Mouse (Mus musculus): ENCODE results near the gene Krt75. TPM values are rescaled to one million over a fixed set of nuclear protein-coding genes. Genes with fewer than 3 reads are reported as not detected.
"Not testable (repeated sequence)": the region's sequence is repeated elsewhere in the genome, so short reads cannot be mapped to it uniquely, and the experiment has no call there.

Gene Krt75
- polyA plus RNA-seq, 1 experiment from 2014 or later: not detected

DNA sequence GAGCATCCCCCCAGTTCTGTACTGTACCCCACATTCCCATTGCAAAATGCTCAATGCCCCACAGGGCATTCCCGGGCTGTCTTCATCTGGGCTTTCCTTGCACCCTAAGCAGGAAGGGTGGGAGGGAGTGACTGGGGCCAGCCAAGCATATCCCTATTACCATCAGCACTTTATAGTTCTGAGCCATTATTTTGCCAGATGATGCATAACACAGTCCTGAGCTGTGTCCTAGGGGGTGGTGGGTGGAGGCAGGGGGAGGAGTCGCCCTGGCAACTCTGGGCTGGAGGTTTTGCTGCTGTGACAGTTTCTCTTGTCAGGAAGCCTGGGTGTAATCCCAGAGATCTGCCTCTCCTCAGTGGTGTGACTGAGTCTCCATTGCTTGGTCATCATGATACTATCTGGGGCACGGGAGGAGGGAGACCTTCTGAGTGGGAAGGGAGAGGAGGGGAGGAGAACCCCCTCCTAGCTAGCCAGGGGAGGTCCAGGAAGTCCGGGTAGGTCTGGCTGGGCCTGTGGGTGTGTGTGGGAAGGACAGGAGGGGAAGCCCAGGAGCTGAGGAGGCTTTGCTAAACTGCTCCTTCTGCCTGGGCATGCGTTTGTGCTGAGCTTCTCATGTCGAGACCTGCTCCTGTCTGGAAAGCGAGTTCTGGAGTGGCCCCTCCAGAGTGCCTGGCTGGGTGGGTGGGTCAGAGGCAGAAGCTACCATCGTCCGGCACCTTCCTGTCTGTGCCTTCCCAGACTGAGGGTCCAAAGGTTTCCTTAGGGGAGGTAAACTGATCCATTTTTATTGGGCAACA, 37.5 kb downstream of the Krt75 start:
- Histone ChIP-seq H3K27ac (ENCODE audit: low read depth, low read length) (no peak overlapping the region), H3K4me2 (ENCODE audit: low read depth) (no peak overlapping the region), H3K9me3 (ENCODE audit: control insufficient read depth, low read length) (no peaks in the 10 kb centered on the region), H3K4me3 (ENCODE audit: low read depth, low read length) (no peak overlapping the region), H3K4me1 (ENCODE audit: control insufficient read depth, insufficient read depth, low read length) (no peaks in the 10 kb centered on the region; the same call in 1 of the 2 replicates), H3K27me3 (ENCODE audit: control insufficient read depth, insufficient read depth, low read length) (no peaks in the 10 kb centered on the region), H3K9ac (ENCODE audit: low read length) (no peak overlapping the region), H3K36me3 (ENCODE audit: control insufficient read depth, insufficient read depth, low read length) (no peaks in the 10 kb centered on the region)
- ATAC-seq (ENCODE audit: insufficient read depth, low FRiP score, low TSS enrichment) (no peak), DNase-seq (ENCODE audit: low spot score) (no peak)
- WGBS: 71% methylated on average over 9 of the region's 9 CpGs

DNA sequence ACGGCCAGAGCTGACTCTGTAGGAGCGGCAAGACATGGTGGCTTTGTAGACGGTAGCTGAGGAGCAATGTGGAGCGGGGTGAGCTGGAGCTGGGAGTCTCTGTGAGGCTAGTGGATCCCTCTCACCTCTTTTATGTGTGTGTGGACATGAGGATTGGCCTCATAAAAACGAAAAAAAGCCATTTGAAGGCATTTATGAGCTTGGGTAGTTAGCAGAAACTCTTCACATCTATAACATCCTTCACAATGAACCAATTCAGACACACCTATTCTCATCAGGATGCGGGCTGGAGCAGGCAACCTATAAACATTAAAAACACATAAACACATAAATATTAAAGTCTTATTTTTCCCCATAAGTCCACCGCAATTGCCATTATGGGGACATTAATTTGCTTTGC, 41.0 kb downstream of the Krt75 start, which contains the start of gene Krt84:
Gene Krt84 (minus strand): TSS at position 101 of the 400 bp plus-strand sequence.
- 75% methylated on average over 7 of the region's 7 CpGs for WGBS
- Histone ChIP-seq H3K4me2 (ENCODE audit: low read depth) (no peak within 1 kb of the TSS), H3K4me1 (ENCODE audit: control insufficient read depth, insufficient read depth, low read length) (no peaks in the 10 kb centered on the region; the same call in 1 of the 2 replicates), H3K36me3 (ENCODE audit: control insufficient read depth, insufficient read depth, low read length) (no peaks in the 10 kb centered on the region), H3K9me3 (ENCODE audit: control insufficient read depth, low read length) (no peaks in the 10 kb centered on the region), H3K4me3 (ENCODE audit: low read depth, low read length) (no peak within 1 kb of the TSS), H3K27ac (ENCODE audit: low read depth, low read length) (no peak within 1 kb of the TSS), H3K27me3 (ENCODE audit: control insufficient read depth, insufficient read depth, low read length) (no peaks in the 10 kb centered on the region), H3K9ac (ENCODE audit: low read length) (no peak within 1 kb of the TSS)
- ATAC-seq (ENCODE audit: insufficient read depth, low FRiP score, low TSS enrichment) (no peak), DNase-seq (ENCODE audit: low spot score) (no peak)

- WGBS: 82% methylated on average over 4 of the region's 4 CpGs
Measured at GRCm38 (mm10) chr15:101522556-101523232, 51.0 kb downstream of the Krt75 start.

DNA sequence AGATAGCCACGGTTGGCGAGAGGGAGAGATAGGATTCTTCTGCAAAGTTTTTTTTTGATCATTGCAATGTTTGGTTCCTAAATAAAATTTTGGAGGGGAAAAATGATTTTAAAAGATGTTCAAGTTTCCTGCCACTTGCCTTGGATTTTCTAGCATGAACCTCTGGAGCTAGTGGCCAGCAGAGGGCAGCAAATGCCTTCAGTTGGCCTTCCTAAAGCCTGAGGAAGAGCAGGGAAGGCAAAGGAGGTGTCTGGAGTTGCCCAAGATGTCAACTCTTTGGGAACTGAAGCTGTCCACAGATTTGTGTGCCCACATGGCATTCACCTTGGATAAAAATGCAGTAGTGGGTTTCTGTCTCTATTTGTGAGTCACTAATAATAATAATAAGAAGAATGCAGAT, 53.9 kb downstream of the Krt75 start:
- H3K9ac ChIP-seq (ENCODE audit: low read length): no peak overlapping the region
- 21% methylated on average over 2 of the region's 2 CpGs for WGBS
- H3K36me3 ChIP-seq (ENCODE audit: control insufficient read depth, insufficient read depth, low read length): no peaks in the 10 kb centered on the region
- ATAC-seq (ENCODE audit: insufficient read depth, low FRiP score, low TSS enrichment) (no peak), DNase-seq (ENCODE audit: low spot score) (peak; percentile 83)
- H3K4me2 ChIP-seq (ENCODE audit: low read depth): no peak overlapping the region
- H3K4me1 ChIP-seq (ENCODE audit: control insufficient read depth, insufficient read depth, low read length): no peaks in the 10 kb centered on the region
- H3K4me3 ChIP-seq (ENCODE audit: low read depth, low read length): no peak overlapping the region
- H3K27ac ChIP-seq (ENCODE audit: low read depth, low read length): no peak overlapping the region
- H3K9me3 ChIP-seq (ENCODE audit: control insufficient read depth, low read length): no peaks in the 10 kb centered on the region
- no peaks in the 10 kb centered on the region for H3K27me3 ChIP-seq (ENCODE audit: control insufficient read depth, insufficient read depth, low read length)

More at GRCm38 (mm10) chr15:101522556-101523232, 51.0 kb downstream of the Krt75 start:
- H3K4me3 ChIP-seq (ENCODE audit: low read depth, low read length): no peak overlapping the region
- no peaks in the 10 kb centered on the region for H3K4me1 ChIP-seq (ENCODE audit: control insufficient read depth, insufficient read depth, low read length)
- ATAC-seq (ENCODE audit: insufficient read depth, low FRiP score, low TSS enrichment) (no peak), DNase-seq (ENCODE audit: low spot score) (no peak)
- H3K27me3 ChIP-seq (ENCODE audit: control insufficient read depth, insufficient read depth, low read length): no peaks in the 10 kb centered on the region
- H3K4me2 ChIP-seq (ENCODE audit: low read depth): no peak overlapping the region
- no peak overlapping the region for H3K27ac ChIP-seq (ENCODE audit: low read depth, low read length)
- no peaks in the 10 kb centered on the region for H3K9me3 ChIP-seq (ENCODE audit: control insufficient read depth, low read length)
- no peaks in the 10 kb centered on the region for H3K36me3 ChIP-seq (ENCODE audit: control insufficient read depth, insufficient read depth, low read length)
- H3K9ac ChIP-seq (ENCODE audit: low read length): no peak overlapping the region

DNA sequence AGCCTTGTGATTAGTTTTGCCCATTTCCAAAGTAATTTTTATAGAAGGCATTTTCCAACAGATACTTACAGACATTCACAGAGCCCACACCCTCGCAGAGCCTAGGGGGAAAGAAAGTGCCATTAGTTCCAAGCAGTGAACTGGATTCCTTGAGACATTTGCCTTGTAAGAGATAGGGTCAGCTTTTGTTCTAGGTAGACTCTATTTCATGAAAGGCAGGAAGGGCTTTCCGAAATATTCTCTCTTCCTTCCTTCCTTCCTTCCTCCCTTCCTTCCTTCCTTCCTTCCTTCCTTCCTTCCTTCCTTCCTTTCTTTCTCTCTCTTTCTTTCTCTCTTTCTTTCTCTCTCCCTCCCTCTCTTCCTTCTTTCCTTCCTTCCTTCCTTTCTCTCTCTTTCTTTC, 56.5 kb downstream of the Krt75 start, which contains the start of gene Gm49425:
Gene Gm49425 (minus strand): TSS at position 101 of the 400 bp plus-strand sequence.
- H3K4me2 ChIP-seq (ENCODE audit: low read depth); H3K9ac ChIP-seq (ENCODE audit: low read length); H3K27me3 ChIP-seq (ENCODE audit: control insufficient read depth, insufficient read depth, low read length); H3K4me3 ChIP-seq (ENCODE audit: low read depth, low read length); DNase-seq (ENCODE audit: low spot score); H3K4me1 ChIP-seq (ENCODE audit: control insufficient read depth, insufficient read depth, low read length); H3K27ac ChIP-seq (ENCODE audit: low read depth, low read length); H3K9me3 ChIP-seq (ENCODE audit: control insufficient read depth, low read length); ATAC-seq (ENCODE audit: insufficient read depth, low FRiP score, low TSS enrichment); H3K36me3 ChIP-seq (ENCODE audit: control insufficient read depth, insufficient read depth, low read length): not testable (repeated sequence)
- WGBS: 72% methylated on average over 2 of the region's 2 CpGs

Small RNA genes within 50 kb of the gene (microRNA-seq; reads per million reads assigned to microRNA genes)
- gene Gm44393: not detected
- gene Gm44460: not detected

Other genes starting within 250 kb of the Krt75 start
- gene Krt80, start 203.7 kb downstream of the Krt75 start, polyA plus RNA-seq (2014; fragmentation: Nextera tagmentation; extraction: Ambion mirVana): not detected in 2 replicates
- gene Krt7, start 162.9 kb downstream of the Krt75 start, polyA plus RNA-seq (2014; fragmentation: Nextera tagmentation; extraction: Ambion mirVana): 10.6 and 12.3 TPM in 2 replicates
- gene Krt87, start 135.1 kb downstream of the Krt75 start, polyA plus RNA-seq (2014; fragmentation: Nextera tagmentation; extraction: Ambion mirVana): 0.41 TPM in 1 of 2 replicates, not detected in the other
- not detected in 2 replicates for gene Krt88, start 126.2 kb downstream of the Krt75 start, polyA plus RNA-seq (2014; fragmentation: Nextera tagmentation; extraction: Ambion mirVana)
- gene Krt81, start 110.2 kb downstream of the Krt75 start, polyA plus RNA-seq (2014; fragmentation: Nextera tagmentation; extraction: Ambion mirVana): not detected in 2 replicates
- gene Krt86, start 100.4 kb downstream of the Krt75 start, polyA plus RNA-seq (2014; fragmentation: Nextera tagmentation; extraction: Ambion mirVana): not detected in 2 replicates
- not detected in 2 replicates for gene Krt83, start 82.4 kb downstream of the Krt75 start, polyA plus RNA-seq (2014; fragmentation: Nextera tagmentation; extraction: Ambion mirVana)
- gene Gm49425, start 56.6 kb downstream of the Krt75 start, polyA plus RNA-seq (2014; fragmentation: Nextera tagmentation; extraction: Ambion mirVana): not detected in 2 replicates
- gene Krt84, start 41.1 kb downstream of the Krt75 start, polyA plus RNA-seq (2014; fragmentation: Nextera tagmentation; extraction: Ambion mirVana): not detected in 2 replicates
- gene Krt82, start 23.2 kb downstream of the Krt75 start, polyA plus RNA-seq (2014; fragmentation: Nextera tagmentation; extraction: Ambion mirVana): not detected in 2 replicates
- gene Krt90, start 11.0 kb downstream of the Krt75 start, polyA plus RNA-seq (2014; fragmentation: Nextera tagmentation; extraction: Ambion mirVana): 0.37 and 0.85 TPM in 2 replicates
- gene Gm5414, start 54.3 kb upstream of the Krt75 start, polyA plus RNA-seq (2014; fragmentation: Nextera tagmentation; extraction: Ambion mirVana): not detected in 2 replicates
- gene Gm5478, start 73.5 kb upstream of the Krt75 start, polyA plus RNA-seq (2014; fragmentation: Nextera tagmentation; extraction: Ambion mirVana): not detected in 2 replicates
- not detected in 2 replicates for gene Krt6b, start 106.4 kb upstream of the Krt75 start, polyA plus RNA-seq (2014; fragmentation: Nextera tagmentation; extraction: Ambion mirVana)
- 0.09 TPM in 1 of 2 replicates, not detected in the other for gene Krt6a, start 120.4 kb upstream of the Krt75 start, polyA plus RNA-seq (2014; fragmentation: Nextera tagmentation; extraction: Ambion mirVana)
- 5.0 and 6.4 TPM in 2 replicates for gene Krt5, start 139.0 kb upstream of the Krt75 start, polyA plus RNA-seq (2014; fragmentation: Nextera tagmentation; extraction: Ambion mirVana)
- not detected in 2 replicates for gene Krt71, start 169.2 kb upstream of the Krt75 start, polyA plus RNA-seq (2014; fragmentation: Nextera tagmentation; extraction: Ambion mirVana)
- gene Krt72, start 212.6 kb upstream of the Krt75 start, polyA plus RNA-seq (2014; fragmentation: Nextera tagmentation; extraction: Ambion mirVana): not detected in 2 replicates
- gene Krt73, start 228.4 kb upstream of the Krt75 start, polyA plus RNA-seq (2014; fragmentation: Nextera tagmentation; extraction: Ambion mirVana): not detected in 2 replicates
- gene Krt2, start 244.3 kb upstream of the Krt75 start, polyA plus RNA-seq (2014; fragmentation: Nextera tagmentation; extraction: Ambion mirVana): not detected in 2 replicates

All from neural tube, embryonic 11.5 days (tissue).